ENCODE assay signal across 19 mouse cellular contexts in the genomic region with DNA sequence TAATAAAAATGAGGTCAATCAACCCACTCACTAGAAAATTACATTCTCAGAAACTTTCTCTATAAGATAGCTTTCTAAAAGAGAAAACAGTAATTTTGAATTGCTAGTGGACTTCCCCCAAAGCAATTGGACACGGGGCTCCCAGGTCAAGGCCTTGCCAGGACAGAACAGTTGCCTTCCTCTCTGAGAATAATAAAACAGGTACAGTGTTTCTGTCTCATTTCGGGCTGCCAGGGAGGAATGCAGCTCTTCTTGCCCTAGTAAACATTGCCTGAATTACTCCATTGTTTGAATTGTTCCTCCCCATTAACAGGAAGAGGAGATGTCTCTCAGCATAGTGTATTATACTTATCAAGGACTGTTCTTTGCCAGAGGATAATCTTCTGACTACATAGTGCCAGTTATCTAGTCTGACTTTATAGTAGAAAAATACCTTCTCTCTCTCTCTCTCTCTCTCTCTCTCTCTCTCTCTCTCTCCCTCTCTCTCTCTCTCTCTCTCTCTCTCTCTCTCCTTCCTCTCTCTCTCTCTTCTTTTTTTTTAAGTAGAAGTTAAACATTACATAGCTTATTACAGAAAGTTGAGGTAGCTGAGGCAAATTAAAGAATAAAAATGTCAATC.
"Had no signal": no experiment of that assay in that cellular context is flagged by ENCODE, and none has a peak within 500 bp of the region (broad histone marks: within the 10 kb centered on the region; RNA-seq: fewer than 3 reads in every experiment).

No protein-coding gene starts in this region.

- H3K27me3 ChIP-seq: liver, embryonic 13.5 days; liver, embryonic 15.5 days; midbrain, embryonic 12.5 days; neural tube, embryonic 13.5 days; neural tube, embryonic 15.5 days had no signal

- DNase-seq: liver; liver, embryonic 13.5 days; liver, postnatal 0 days; lung, embryonic 14.5 days; midbrain, embryonic 14.5 days; right cerebral cortex, adult 18-20 months; spleen, adult 18-20 months; thymus, adult 18-20 months; thymus, postnatal 14 days; thymus, postnatal 36 days had no signal

- H3K27ac ChIP-seq: liver, embryonic 13.5 days; liver, embryonic 15.5 days; macrophage; midbrain, embryonic 10.5 days; midbrain, embryonic 12.5 days; neural tube, embryonic 13.5 days; neural tube, embryonic 15.5 days had no signal

- H3K9ac ChIP-seq: liver, embryonic 13.5 days; liver, embryonic 15.5 days; liver, postnatal 0 days; lung, embryonic 14.5 days; midbrain, embryonic 12.5 days; neural tube, embryonic 13.5 days; neural tube, embryonic 15.5 days had no signal

- H3K4me2 ChIP-seq: liver, embryonic 11.5 days; liver, embryonic 13.5 days; liver, embryonic 15.5 days; lung, embryonic 14.5 days; midbrain, embryonic 12.5 days; neural tube, embryonic 13.5 days; neural tube, embryonic 15.5 days had no signal

- H3K9me3 ChIP-seq: liver, embryonic 15.5 days; neural tube, embryonic 15.5 days had no signal

- ATAC-seq: liver, postnatal 0 days; midbrain, embryonic 16.5 days had no signal

- H3K36me3 ChIP-seq: liver, embryonic 13.5 days; liver, embryonic 15.5 days; midbrain, embryonic 10.5 days; midbrain, embryonic 12.5 days; neural tube, embryonic 13.5 days; neural tube, embryonic 15.5 days had no signal

- H3K4me1 ChIP-seq: midbrain, embryonic 10.5 days; midbrain, embryonic 12.5 days; neural tube, embryonic 13.5 days; neural tube, embryonic 15.5 days had no signal

- H3K4me3 ChIP-seq: liver, embryonic 13.5 days; liver, embryonic 15.5 days; midbrain, embryonic 10.5 days; midbrain, embryonic 12.5 days; myocyte; neural tube, embryonic 13.5 days; neural tube, embryonic 15.5 days had no signal
